Mouse (Mus musculus) testis, adult 2 months (tissue): ENCODE measurements around the gene Tmem267. TPM values are rescaled to one million over a fixed set of nuclear protein-coding genes. Genes with fewer than 3 reads are reported as not detected.
"Not testable (repeated sequence)": the region's sequence is repeated elsewhere in the genome, so short reads cannot be mapped to it uniquely, and the experiment has no call there.

Experiments used
- H3K27ac ChIP-seq: fragments of 200-500 bp; 2 replicates; pipeline ENCODE4 v1.5.1; 2012; ENCODE audit warnings: low read depth, low read length; ENCODE audit not compliant: control insufficient read depth, insufficient read depth
- H3K27me3 ChIP-seq: fragments of 200-500 bp; 2 replicates; pipeline ENCODE4 v1.6.1; 2012; ENCODE audit warnings: mild to moderate bottlenecking, low read length, moderate library complexity; ENCODE audit not compliant: control insufficient read depth, insufficient read depth
- H3K36me3 ChIP-seq: fragments of 200-500 bp; 2 replicates; pipeline ENCODE4 v1.6.1; 2012; ENCODE audit warnings: mild to moderate bottlenecking, low read length; ENCODE audit not compliant: control insufficient read depth, insufficient read depth
- H3K4me1 ChIP-seq: fragments of 200-500 bp; 2 replicates; pipeline ENCODE4 v1.6.1; 2012; ENCODE audit warnings: low read length; ENCODE audit not compliant: control insufficient read depth, insufficient read depth
- H3K4me3 ChIP-seq: fragments of 200-500 bp; 2 replicates; pipeline ENCODE4 v1.5.1; 2012; ENCODE audit warnings: low read depth, mild to moderate bottlenecking, low read length, moderate library complexity, mixed read lengths; ENCODE audit not compliant: control insufficient read depth
- CTCF ChIP-seq: fragments of 200-500 bp; IDR thresholded peaks from 2 replicates; pipeline ENCODE4 v1.5.1; 2012; ENCODE audit warnings: low read depth, mild to moderate bottlenecking, inconsistent platforms, low read length, moderate library complexity; ENCODE audit not compliant: control insufficient read depth, insufficient read depth, insufficient replicate concordance
- POLR2A ChIP-seq: fragments of 200-500 bp; IDR thresholded peaks from 2 replicates; pipeline ENCODE4 v1.6.1; 2012; ENCODE audit warnings: low read depth, mild to moderate bottlenecking, inconsistent platforms, low read length, moderate library complexity; ENCODE audit not compliant: control insufficient read depth
- polyA plus RNA-seq: library from polyadenylated mRNA; depleted of rRNA; stranded (reverse); fragments of >200 nt; gene quantifications from 2 replicates; pipeline ENCODE4 v1.2.3, GENCODE M21; 2012

Gene Tmem267
- polyA plus RNA-seq, 1 experiment, result 309 TPM

- Histone ChIP-seq H3K4me3 (peak within 1 kb of the TSS; percentile 99), H3K4me1 (peaks cover 5% of the 10 kb centered on the region; the same call in 1 of the 2 replicates), H3K27me3 (no peaks in the 10 kb centered on the region), H3K36me3 (no peaks in the 10 kb centered on the region; the same call in 1 of the 2 replicates), H3K27ac (peak within 1 kb of the TSS; percentile 97)
- no peak for TF ChIP-seq CTCF
- peak; percentile 84 for TF ChIP-seq POLR2A
These were observed 25.0 kb upstream of the Tmem267 start, which contains the start of gene 4833420G17Rik for GRCm38 (mm10) chr13:119462596-119463560. Gene 4833420G17Rik, plus strand, starts transcription at chr13:119462768.

GRCm38 (mm10) chr13:119476631-119477030 lies 11.2 kb upstream of the Tmem267 start:
- Histone ChIP-seq H3K4me3 (no peak overlapping the region), H3K36me3 (peaks cover 2% of the 10 kb centered on the region), H3K4me1 (no peaks in the 10 kb centered on the region), H3K27ac (no peak overlapping the region), H3K27me3 (no peaks in the 10 kb centered on the region)
- TF ChIP-seq POLR2A (no peak), CTCF (no peak)

- no peak overlapping the region for H3K4me3 ChIP-seq
- H3K27ac ChIP-seq, result no peak overlapping the region
- no peaks in the 10 kb centered on the region for H3K4me1 ChIP-seq
- TF ChIP-seq CTCF (no peak), POLR2A (no peak)
- peaks cover 1% of the 10 kb centered on the region; the same call in 1 of the 2 replicates for H3K36me3 ChIP-seq
- no peaks in the 10 kb centered on the region for H3K27me3 ChIP-seq
These were observed 10.1 kb upstream of the Tmem267 start for GRCm38 (mm10) chr13:119477789-119478188.

- no peak overlapping the region; the same call in 1 of the 2 replicates for H3K4me3 ChIP-seq
- peaks cover 1% of the 10 kb centered on the region; the same call in 1 of the 2 replicates for H3K36me3 ChIP-seq
- no peaks in the 10 kb centered on the region for H3K27me3 ChIP-seq
- 0 out of 2 replicates have a peak overlapping the region, but pooled peaks have one; percentile 21 for H3K27ac ChIP-seq
- peaks cover 2% of the 10 kb centered on the region; the same call in 1 of the 2 replicates for H3K4me1 ChIP-seq
- TF ChIP-seq POLR2A, result no peak
- TF ChIP-seq CTCF, result no peak
These were observed 485 bp upstream of the Tmem267 start for GRCm38 (mm10) chr13:119487354-119487753.

- 0 out of 2 replicates have a peak, but pooled peaks have one; percentile 16 for TF ChIP-seq POLR2A
- H3K27me3 ChIP-seq, H3K27ac ChIP-seq, H3K36me3 ChIP-seq, H3K4me1 ChIP-seq, H3K4me3 ChIP-seq: not testable (repeated sequence)
These were observed 4.2 kb downstream of the Tmem267 start for GRCm38 (mm10) chr13:119492083-119492482.

- not testable (repeated sequence) for H3K4me1 ChIP-seq, H3K4me3 ChIP-seq, H3K27me3 ChIP-seq, H3K36me3 ChIP-seq, H3K27ac ChIP-seq
These were observed 7.1 kb downstream of the Tmem267 start for GRCm38 (mm10) chr13:119494938-119495337.

GRCm38 (mm10) chr13:119596321-119597211 lies 108.7 kb downstream of the Tmem267 start:
- H3K27me3 ChIP-seq, H3K4me3 ChIP-seq, H3K4me1 ChIP-seq, H3K36me3 ChIP-seq, H3K27ac ChIP-seq: not testable (repeated sequence)

GRCm38 (mm10) chr13:119598466-119598865 lies 110.6 kb downstream of the Tmem267 start:
- not testable (repeated sequence) for H3K27ac ChIP-seq, H3K4me1 ChIP-seq, H3K4me3 ChIP-seq, H3K36me3 ChIP-seq, H3K27me3 ChIP-seq

- H3K27ac ChIP-seq, H3K27me3 ChIP-seq, H3K4me1 ChIP-seq, H3K36me3 ChIP-seq, H3K4me3 ChIP-seq: not testable (repeated sequence)
These were observed 111.2 kb downstream of the Tmem267 start for GRCm38 (mm10) chr13:119599066-119599465.

- not testable (repeated sequence) for H3K27ac ChIP-seq, H3K36me3 ChIP-seq, H3K4me3 ChIP-seq, H3K27me3 ChIP-seq, H3K4me1 ChIP-seq
These were observed 111.7 kb downstream of the Tmem267 start for GRCm38 (mm10) chr13:119599498-119599897.
